Mouse (Mus musculus): ENCODE results near the gene Chd6. TPM values are rescaled to one million over a fixed set of nuclear protein-coding genes. Genes with fewer than 3 reads are reported as not detected.

Chd6 gene
- polyA plus RNA-seq, 1 experiment from 2014 or later = 29.8 TPM

DNA sequence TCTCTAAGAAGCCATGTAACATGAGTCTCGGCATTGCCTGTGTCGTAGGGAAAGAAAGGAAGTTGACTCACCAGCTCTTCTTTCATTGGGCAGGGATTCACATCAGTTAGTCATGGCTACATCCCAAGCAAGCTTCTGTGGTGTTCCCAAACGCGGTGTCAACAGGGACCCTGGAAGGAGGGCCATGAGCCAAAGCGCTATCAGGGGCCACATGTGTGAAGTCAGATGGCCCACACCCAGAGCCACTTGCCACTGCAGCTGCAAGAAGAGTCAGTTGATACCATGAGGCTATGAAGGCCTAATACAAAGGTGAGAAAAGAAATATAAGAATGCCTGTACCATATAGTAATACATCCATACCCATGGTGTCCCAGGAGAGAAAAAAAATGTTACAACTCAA is 3.1 kb upstream of the Chd6 start:
- Histone ChIP-seq H3K4me1 (ENCODE audit: control insufficient read depth, insufficient read depth, low read depth, low read length) (peaks cover 15% of the 10 kb centered on the region), H3K4me2 (ENCODE audit: low read length) (no peak overlapping the region), H3K9ac (ENCODE audit: low read depth, low read length) (no peak overlapping the region), H3K27ac (ENCODE audit: low read depth, low read length) (no peak overlapping the region), H3K36me3 (ENCODE audit: control insufficient read depth, insufficient read depth, low read length) (no peaks in the 10 kb centered on the region), H3K27me3 (replicated peaks; ENCODE audit: control insufficient read depth, insufficient read depth, low read length) (no peaks in the 10 kb centered on the region), H3K9me3 (ENCODE audit: control insufficient read depth, low read length) (no peaks in the 10 kb centered on the region), H3K4me3 (ENCODE audit: low read length) (no peak overlapping the region)
- no peak for ATAC-seq
- WGBS = 91% methylated on average over 5 of the region's 5 CpGs

GRCm38 (mm10) chr2:161109398-161109821 is 535 bp upstream of the Chd6 start:
- WGBS = 0% methylated on average over 26 of the region's 26 CpGs
- Histone ChIP-seq H3K4me2 (ENCODE audit: low read length) (peak overlapping the region; percentile 59), H3K9ac (ENCODE audit: low read depth, low read length) (peak overlapping the region; percentile 74), H3K4me1 (ENCODE audit: control insufficient read depth, insufficient read depth, low read depth, low read length) (peaks cover 23% of the 10 kb centered on the region), H3K9me3 (ENCODE audit: control insufficient read depth, low read length) (no peaks in the 10 kb centered on the region), H3K36me3 (ENCODE audit: control insufficient read depth, insufficient read depth, low read length) (no peaks in the 10 kb centered on the region), H3K4me3 (ENCODE audit: low read length) (peak overlapping the region; percentile 81), H3K27me3 (replicated peaks; ENCODE audit: control insufficient read depth, insufficient read depth, low read length) (no peaks in the 10 kb centered on the region), H3K27ac (ENCODE audit: low read depth, low read length) (peak overlapping the region; percentile 89)
- peak; percentile 26 for ATAC-seq

GRCm38 (mm10) chr2:161108085-161108927 is 569 bp downstream of the Chd6 start:
- peak; percentile 73 for ATAC-seq
- peaks cover 23% of the 10 kb centered on the region for H3K4me1 ChIP-seq (ENCODE audit: control insufficient read depth, insufficient read depth, low read depth, low read length)
- peak overlapping the region; percentile 81 for H3K4me3 ChIP-seq (ENCODE audit: low read length)
- H3K9me3 ChIP-seq (ENCODE audit: control insufficient read depth, low read length) = no peaks in the 10 kb centered on the region
- no peaks in the 10 kb centered on the region for H3K27me3 ChIP-seq (replicated peaks; ENCODE audit: control insufficient read depth, insufficient read depth, low read length)
- peak overlapping the region; percentile 68 for H3K4me2 ChIP-seq (ENCODE audit: low read length)
- H3K36me3 ChIP-seq (ENCODE audit: control insufficient read depth, insufficient read depth, low read length) = no peaks in the 10 kb centered on the region
- WGBS = under 1% methylated on average over 67 of the region's 77 CpGs
- H3K9ac ChIP-seq (ENCODE audit: low read depth, low read length) = peak overlapping the region; percentile 92
- peak overlapping the region; percentile 96 for H3K27ac ChIP-seq (ENCODE audit: low read depth, low read length)

GRCm38 (mm10) chr2:161107236-161107635 is 1.6 kb downstream of the Chd6 start:
- ATAC-seq = no peak
- Histone ChIP-seq H3K9ac (ENCODE audit: low read depth, low read length) (peak overlapping the region; percentile 20; the same call in 1 of the 2 replicates), H3K36me3 (ENCODE audit: control insufficient read depth, insufficient read depth, low read length) (no peaks in the 10 kb centered on the region), H3K4me2 (ENCODE audit: low read length) (peak overlapping the region; percentile 68), H3K27ac (ENCODE audit: low read depth, low read length) (peak overlapping the region; percentile 10; the same call in 1 of the 2 replicates), H3K4me3 (ENCODE audit: low read length) (peak overlapping the region; percentile 81), H3K27me3 (replicated peaks; ENCODE audit: control insufficient read depth, insufficient read depth, low read length) (no peaks in the 10 kb centered on the region), H3K4me1 (ENCODE audit: control insufficient read depth, insufficient read depth, low read depth, low read length) (peaks cover 23% of the 10 kb centered on the region), H3K9me3 (ENCODE audit: control insufficient read depth, low read length) (no peaks in the 10 kb centered on the region)
- 55% methylated on average over 2 of the region's 2 CpGs for WGBS

GRCm38 (mm10) chr2:161103769-161104168 is 5.1 kb downstream of the Chd6 start:
- H3K36me3 ChIP-seq (ENCODE audit: control insufficient read depth, insufficient read depth, low read length) = no peaks in the 10 kb centered on the region
- no peaks in the 10 kb centered on the region for H3K9me3 ChIP-seq (ENCODE audit: control insufficient read depth, low read length)
- 70% methylated on average over 5 of the region's 5 CpGs for WGBS
- H3K27ac ChIP-seq (ENCODE audit: low read depth, low read length) = no peak overlapping the region
- H3K9ac ChIP-seq (ENCODE audit: low read depth, low read length) = no peak overlapping the region
- H3K27me3 ChIP-seq (replicated peaks; ENCODE audit: control insufficient read depth, insufficient read depth, low read length) = no peaks in the 10 kb centered on the region
- H3K4me2 ChIP-seq (ENCODE audit: low read length) = no peak overlapping the region
- no peak overlapping the region for H3K4me3 ChIP-seq (ENCODE audit: low read length)
- no peak for ATAC-seq
- peaks cover 18% of the 10 kb centered on the region for H3K4me1 ChIP-seq (ENCODE audit: control insufficient read depth, insufficient read depth, low read depth, low read length)

- no peak overlapping the region for H3K9ac ChIP-seq (ENCODE audit: low read depth, low read length)
- no peak overlapping the region for H3K4me3 ChIP-seq (ENCODE audit: low read length)
- no peak overlapping the region for H3K27ac ChIP-seq (ENCODE audit: low read depth, low read length)
- H3K9me3 ChIP-seq (ENCODE audit: control insufficient read depth, low read length) = no peaks in the 10 kb centered on the region
- no peaks in the 10 kb centered on the region for H3K36me3 ChIP-seq (ENCODE audit: control insufficient read depth, insufficient read depth, low read length)
- H3K27me3 ChIP-seq (replicated peaks; ENCODE audit: control insufficient read depth, insufficient read depth, low read length) = no peaks in the 10 kb centered on the region
- H3K4me1 ChIP-seq (ENCODE audit: control insufficient read depth, insufficient read depth, low read depth, low read length) = peaks cover 9% of the 10 kb centered on the region
- H3K4me2 ChIP-seq (ENCODE audit: low read length) = no peak overlapping the region
- 61% methylated on average over 3 of the region's 3 CpGs for WGBS
- no peak for ATAC-seq
Measured at GRCm38 (mm10) chr2:161102102-161102501, 6.8 kb downstream of the Chd6 start.

- Histone ChIP-seq H3K27ac (ENCODE audit: low read depth, low read length) (no peak overlapping the region), H3K4me1 (ENCODE audit: control insufficient read depth, insufficient read depth, low read depth, low read length) (peaks cover 2% of the 10 kb centered on the region; the same call in 1 of the 2 replicates), H3K4me2 (ENCODE audit: low read length) (no peak overlapping the region), H3K9me3 (ENCODE audit: control insufficient read depth, low read length) (no peaks in the 10 kb centered on the region), H3K27me3 (replicated peaks; ENCODE audit: control insufficient read depth, insufficient read depth, low read length) (no peaks in the 10 kb centered on the region), H3K36me3 (ENCODE audit: control insufficient read depth, insufficient read depth, low read length) (no peaks in the 10 kb centered on the region), H3K9ac (ENCODE audit: low read depth, low read length) (no peak overlapping the region), H3K4me3 (ENCODE audit: low read length) (no peak overlapping the region)
- no peak for ATAC-seq
- WGBS = 92% methylated on average over 5 of the region's 5 CpGs
Measured at GRCm38 (mm10) chr2:161097746-161098145, 11.1 kb downstream of the Chd6 start.

DNA sequence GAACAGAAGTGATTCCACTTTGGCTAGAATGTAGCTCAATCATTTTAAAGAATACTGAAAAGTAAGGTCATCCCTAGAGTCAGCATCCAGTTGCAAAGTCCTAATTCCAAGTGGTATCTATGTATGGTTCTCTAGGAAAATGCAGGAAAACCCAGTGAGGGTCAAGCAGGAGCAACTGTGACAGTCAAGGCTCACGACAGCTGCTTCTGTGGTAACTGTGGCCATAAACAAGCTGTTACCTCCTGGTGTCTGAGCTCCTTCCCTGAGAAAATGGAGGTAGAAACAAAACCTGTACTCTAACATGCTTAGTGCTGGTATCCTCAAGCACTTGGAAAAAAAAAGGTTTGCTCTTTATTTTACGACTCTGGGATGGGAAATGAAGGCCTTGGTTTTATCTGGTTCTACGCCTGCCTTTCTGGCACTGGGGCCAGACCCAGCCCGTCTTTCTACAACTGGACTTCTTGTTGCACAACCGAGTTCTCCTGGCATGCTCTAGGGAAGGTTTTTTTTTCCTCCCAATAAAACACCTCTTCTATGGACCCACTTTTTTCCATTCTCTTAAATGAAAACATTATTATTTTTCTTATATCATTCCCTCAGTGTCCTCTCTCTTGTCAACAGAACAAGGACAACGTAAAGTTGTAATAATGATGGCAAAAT is 18.0 kb downstream of the Chd6 start:
- 86% methylated on average over 6 of the region's 6 CpGs for WGBS

GRCm38 (mm10) chr2:161090200-161090599 is 18.7 kb downstream of the Chd6 start:
- no peak overlapping the region for H3K4me3 ChIP-seq (ENCODE audit: low read length)
- no peaks in the 10 kb centered on the region for H3K36me3 ChIP-seq (ENCODE audit: control insufficient read depth, insufficient read depth, low read length)
- ATAC-seq = no peak
- H3K4me2 ChIP-seq (ENCODE audit: low read length) = no peak overlapping the region
- no peaks in the 10 kb centered on the region for H3K27me3 ChIP-seq (replicated peaks; ENCODE audit: control insufficient read depth, insufficient read depth, low read length)
- peaks cover 5% of the 10 kb centered on the region; the same call in 1 of the 2 replicates for H3K4me1 ChIP-seq (ENCODE audit: control insufficient read depth, insufficient read depth, low read depth, low read length)
- H3K9ac ChIP-seq (ENCODE audit: low read depth, low read length) = no peak overlapping the region
- no peaks in the 10 kb centered on the region for H3K9me3 ChIP-seq (ENCODE audit: control insufficient read depth, low read length)
- WGBS = 69% methylated on average over 3 of the region's 3 CpGs
- H3K27ac ChIP-seq (ENCODE audit: low read depth, low read length) = no peak overlapping the region

More for the DNA sequence above, 18.0 kb downstream of the Chd6 start:
- no peak overlapping the region for H3K4me2 ChIP-seq (ENCODE audit: low read length)
- no peaks in the 10 kb centered on the region for H3K27me3 ChIP-seq (replicated peaks; ENCODE audit: control insufficient read depth, insufficient read depth, low read length)
- no peak for ATAC-seq
- no peaks in the 10 kb centered on the region for H3K9me3 ChIP-seq (ENCODE audit: control insufficient read depth, low read length)
- H3K9ac ChIP-seq (ENCODE audit: low read depth, low read length) = no peak overlapping the region
- no peaks in the 10 kb centered on the region for H3K36me3 ChIP-seq (ENCODE audit: control insufficient read depth, insufficient read depth, low read length)
- H3K27ac ChIP-seq (ENCODE audit: low read depth, low read length) = no peak overlapping the region
- peaks cover 4% of the 10 kb centered on the region; the same call in 1 of the 2 replicates for H3K4me1 ChIP-seq (ENCODE audit: control insufficient read depth, insufficient read depth, low read depth, low read length)
- H3K4me3 ChIP-seq (ENCODE audit: low read length) = no peak overlapping the region
